Mouse (Mus musculus) monocyte, adult 59 days (primary cell): ENCODE results near the gene Fam192a. TPM values are rescaled to one million over a fixed set of nuclear protein-coding genes. Genes with fewer than 3 reads are reported as not detected.

ENCODE experiments used
- total RNA-seq, 2 experiments: library from RNA; stranded (reverse); gene quantifications; one replicate each; pipeline ENCODE4 v1.2.4; 2023

Fam192a gene
- total RNA-seq = 10 to 100 TPM; 33.9 to 34.5 TPM

GRCm38 (mm10) chr8:94601607-94602385 lies at the start of gene Fam192a, which contains the start of gene Rspry1:
Fam192a (minus strand) TSS chr8:94601997.
Rspry1 (plus strand) TSS chr8:94601937.

GRCm38 (mm10) chr8:94532873-94533671 lies 68.7 kb downstream of the Fam192a start, which contains the start of gene Cpne2:
Cpne2 (plus strand) TSS chr8:94532990.

Other genes with a start within 250 kb of the Fam192a start
- 100 to 1,000 TPM; 282 to 299 TPM for gene Herpud1, start 215.6 kb downstream of the Fam192a start, total RNA-seq
- gene Nlrc5, start 167.6 kb downstream of the Fam192a start, total RNA-seq = 10 to 100 TPM; 97.0 to 98.9 TPM
- gene Cpne2, start 69.0 kb downstream of the Fam192a start, total RNA-seq = 1 to 10 TPM; 7.2 to 7.5 TPM
- 10 to 100 TPM; 30.3 to 31.4 TPM for gene Rspry1, start 60 bp downstream of the Fam192a start, total RNA-seq
- gene Arl2bp, start 64.6 kb upstream of the Fam192a start, total RNA-seq = 10 to 100 TPM; 36.9 to 39.2 TPM
- not detected for gene Pllp, start 94.3 kb upstream of the Fam192a start, total RNA-seq
- 1 to 10 TPM in 1 of 2 experiments, under 1 TPM in 1; 0.85 to 2.8 TPM for gene Ccl22, start 143.6 kb upstream of the Fam192a start, total RNA-seq
- gene Cx3cl1, start 170.0 kb upstream of the Fam192a start, total RNA-seq = under 1 TPM; 0.18 to 0.24 TPM
- gene Ccl17, start 208.5 kb upstream of the Fam192a start, total RNA-seq = not detected
- gene Coq9, start 236.3 kb upstream of the Fam192a start, total RNA-seq = 10 to 100 TPM; 29.1 to 29.5 TPM
- 10 to 100 TPM; 27.6 to 37.1 TPM for gene Ciapin1, start 236.4 kb upstream of the Fam192a start, total RNA-seq